Mouse (Mus musculus): Measurements from ENCODE around the gene Cotl1. TPM values are rescaled to one million over a fixed set of nuclear protein-coding genes. Genes with fewer than 3 reads are reported as not detected.
"Not testable (repeated sequence)": the region's sequence is repeated elsewhere in the genome, so short reads cannot be mapped to it uniquely, and the experiment has no call there.

The Cotl1 gene
- total RNA-seq (2021) = 10 to 100 TPM; 17.3 to 20.2 TPM

DNA sequence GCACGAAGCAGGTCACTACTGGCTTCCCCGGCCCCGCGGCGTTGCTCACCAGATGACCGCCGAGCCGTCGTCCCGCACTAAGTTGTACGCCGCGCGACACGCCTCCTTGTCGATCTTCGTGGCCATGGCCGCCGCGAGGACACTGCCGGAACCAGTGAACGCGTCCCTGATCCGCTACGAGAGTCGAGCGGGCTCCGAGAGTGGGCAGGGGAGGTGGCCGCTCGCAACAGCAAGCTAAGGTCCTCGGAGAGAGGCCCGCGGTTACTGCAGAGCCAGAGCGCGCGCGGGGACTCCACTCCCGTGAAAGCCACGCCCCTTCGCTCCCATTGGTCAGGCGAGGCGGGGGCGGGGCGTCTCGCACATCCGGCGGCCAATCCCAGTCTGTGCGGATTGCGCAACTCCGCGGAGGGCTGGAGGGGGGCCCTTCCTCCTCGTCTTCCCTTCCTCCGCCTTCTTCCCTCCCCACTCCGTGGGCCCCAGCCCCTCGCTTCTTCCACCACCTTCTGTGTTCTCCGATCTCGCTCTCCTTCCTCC is at the start of gene Cotl1:
Cotl1 (minus strand) TSS at position 270 of the 534 bp plus-strand sequence.
- intact Hi-C loops (cut with DNase I) = loop anchor here (5.0 to 10.0 kb wide), 2 partner anchors 84 to 143 kb away; no protein-coding TSS in a partner anchor
- DNase-seq (ENCODE audit: low spot score) = peak; percentile 96

DNA sequence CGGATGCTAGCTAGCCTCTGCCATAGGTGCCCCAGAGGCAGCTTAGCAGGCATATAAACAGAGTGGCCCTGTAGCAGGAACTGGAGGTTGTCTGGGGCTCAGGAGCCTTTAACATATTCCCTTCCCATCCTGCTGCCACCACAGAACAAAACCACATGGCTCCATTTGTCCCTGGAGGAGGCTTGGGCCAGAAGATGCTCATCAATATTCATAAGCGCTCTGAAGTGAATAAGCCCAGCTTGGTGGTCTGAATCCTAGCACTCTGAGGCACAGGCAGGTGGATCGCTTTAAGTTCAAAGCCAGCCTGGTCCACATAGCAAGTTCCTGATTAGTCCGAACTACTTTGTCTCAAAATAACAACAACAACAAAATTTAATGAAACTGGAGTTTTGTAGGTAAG is 47.7 kb upstream of the Cotl1 start:
- intact Hi-C loops (cut with DNase I) = no loop called here
- no peak for DNase-seq (ENCODE audit: low spot score)

DNA sequence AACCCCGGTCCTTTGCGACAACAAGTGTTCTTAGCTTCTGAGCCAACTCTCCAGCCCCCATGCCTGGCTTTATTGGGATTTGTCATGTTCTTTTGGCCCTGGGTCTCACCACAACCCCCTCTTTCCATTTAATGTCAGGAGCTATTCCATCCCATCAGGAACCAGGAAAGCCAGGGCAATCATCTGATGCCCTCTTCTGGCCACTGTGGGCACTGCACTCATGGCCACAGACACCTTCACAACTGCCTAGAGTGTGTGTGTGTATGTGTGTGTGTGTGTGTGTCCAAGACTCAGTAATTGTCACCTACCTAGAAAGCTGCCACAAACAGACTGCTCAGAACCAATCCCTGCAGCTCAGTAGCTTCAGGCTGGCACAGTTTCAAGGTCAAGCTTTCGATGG is 46.8 kb upstream of the Cotl1 start:
- intact Hi-C loops (cut with DNase I) = no loop called here

DNA sequence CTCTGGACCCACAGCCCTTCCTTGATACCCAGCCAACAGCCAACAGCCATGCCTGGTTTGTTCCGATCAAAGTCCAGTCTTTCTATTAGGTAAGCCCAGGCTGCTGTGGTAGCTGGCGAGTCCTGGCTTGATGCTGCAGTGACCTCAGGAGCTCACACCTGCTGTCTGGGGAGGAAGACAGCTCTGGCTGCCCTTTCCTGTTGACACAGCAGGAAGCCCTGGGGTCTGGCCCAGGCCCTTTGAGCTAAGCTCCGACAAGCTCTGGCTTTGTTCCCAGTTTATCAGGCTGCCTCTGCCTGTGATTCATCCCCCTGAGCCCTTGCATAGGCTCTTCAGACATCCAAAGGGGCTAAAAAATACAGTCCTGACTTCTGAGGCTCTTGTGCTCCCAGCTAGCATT is 45.3 kb upstream of the Cotl1 start:
- intact Hi-C loops (cut with DNase I) = no loop called here
- no peak for DNase-seq (ENCODE audit: low spot score)

More for the DNA sequence above, 46.8 kb upstream of the Cotl1 start:
- DNase-seq (ENCODE audit: low spot score) = no peak

DNA sequence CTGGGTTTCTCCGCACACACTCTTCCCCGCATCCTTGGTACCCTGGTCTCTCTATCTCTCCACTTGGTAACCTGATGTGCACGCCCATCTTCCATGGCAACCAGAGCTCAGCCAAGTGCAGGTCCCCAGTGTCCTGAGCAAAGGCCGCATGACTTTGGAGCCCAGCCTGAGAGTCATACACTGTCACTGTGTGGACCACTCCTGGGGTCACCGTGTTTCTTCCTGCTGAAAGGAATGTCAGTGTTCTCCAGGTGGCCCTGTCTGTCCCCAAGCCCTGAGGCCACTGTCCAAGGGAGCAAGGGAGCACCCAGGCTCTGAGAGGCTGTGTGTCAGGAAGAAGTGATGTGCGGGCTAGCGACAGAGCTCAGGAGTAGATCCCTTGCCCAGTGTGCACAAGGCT is 42.9 kb upstream of the Cotl1 start:
- no peak for DNase-seq (ENCODE audit: low spot score)
- intact Hi-C loops (cut with DNase I) = no loop called here

DNA sequence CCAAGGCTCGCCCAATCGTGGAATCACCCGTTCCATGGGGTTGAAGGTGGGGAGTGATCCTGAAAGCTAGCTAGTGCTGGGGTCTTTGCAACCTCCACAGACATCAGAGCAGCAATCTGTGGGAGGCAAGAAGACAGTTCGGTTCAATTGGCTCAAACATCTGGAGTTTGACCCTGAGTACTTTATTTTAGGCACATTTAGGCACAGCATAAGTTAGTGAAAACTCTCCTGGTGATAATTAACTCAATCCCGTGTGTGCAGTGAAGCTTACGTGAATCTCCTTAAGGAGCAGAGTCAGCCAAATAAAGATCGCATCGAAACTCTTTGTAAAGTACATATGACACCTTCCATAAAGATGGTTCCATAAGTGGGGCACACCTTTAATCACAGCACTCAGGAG is 41.6 kb upstream of the Cotl1 start:
- DNase-seq (ENCODE audit: low spot score) = no peak
- intact Hi-C loops (cut with DNase I) = no loop called here

DNA sequence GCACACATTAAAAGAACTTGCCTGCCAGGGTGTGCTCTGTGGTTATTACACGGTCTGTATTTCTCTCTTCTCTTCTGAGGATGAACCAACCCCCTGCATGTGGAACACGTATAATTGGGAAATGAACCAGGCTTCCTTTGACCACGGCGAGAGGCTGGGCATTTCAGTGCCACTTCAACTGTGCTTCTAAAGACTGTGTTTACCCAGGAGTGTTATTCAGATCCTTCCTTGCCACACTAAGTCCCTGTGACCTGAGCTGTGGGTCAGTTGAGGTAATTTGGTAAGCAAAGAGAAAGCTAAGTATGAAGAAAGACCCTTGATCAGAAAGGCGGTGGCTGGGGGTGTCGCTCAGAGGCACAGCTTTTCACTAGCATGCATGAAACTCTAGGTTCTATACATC is 41.0 kb upstream of the Cotl1 start:
- intact Hi-C loops (cut with DNase I) = no loop called here
- no peak for DNase-seq (ENCODE audit: low spot score)

DNA sequence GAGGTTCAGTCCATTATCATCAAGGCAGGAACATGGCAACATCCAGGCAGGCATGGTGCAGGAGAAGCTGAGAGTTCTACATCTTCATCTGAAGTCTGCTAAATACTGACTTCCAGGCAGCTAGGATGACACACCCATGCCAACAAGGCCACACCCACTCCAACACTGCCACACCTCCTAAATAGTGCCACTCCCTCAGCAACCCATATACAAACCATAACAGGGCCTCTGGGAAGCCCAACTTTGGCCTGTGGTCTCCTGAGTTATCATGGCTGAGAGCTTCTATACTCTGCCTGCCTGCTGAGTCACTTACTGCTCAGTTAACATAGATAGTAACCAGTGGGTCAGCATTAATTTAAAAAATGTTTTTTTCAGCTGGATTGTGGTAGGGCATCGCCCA is 32.8 kb upstream of the Cotl1 start:
- intact Hi-C loops (cut with DNase I) = no loop called here
- DNase-seq (ENCODE audit: low spot score) = no peak

DNA sequence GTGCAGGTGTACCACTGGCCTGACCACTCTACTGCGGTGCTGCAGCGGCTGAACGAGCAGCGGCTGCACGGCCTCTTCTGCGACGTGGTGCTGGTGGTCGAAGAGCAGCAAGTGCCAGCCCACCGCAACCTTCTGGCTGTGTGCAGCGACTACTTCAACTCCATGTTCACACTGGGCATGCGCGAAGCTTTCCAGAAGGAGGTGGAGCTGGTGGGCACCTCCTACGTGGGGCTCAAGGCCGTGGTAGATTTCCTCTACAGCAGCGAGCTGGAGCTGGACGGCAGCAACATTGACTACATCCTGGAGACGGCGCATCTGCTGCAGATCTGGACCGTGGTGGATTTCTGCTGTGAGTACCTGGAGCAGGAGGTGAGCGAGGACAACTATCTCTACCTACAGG is 29.3 kb upstream of the Cotl1 start:
- intact Hi-C loops (cut with DNase I) = no loop called here

DNA sequence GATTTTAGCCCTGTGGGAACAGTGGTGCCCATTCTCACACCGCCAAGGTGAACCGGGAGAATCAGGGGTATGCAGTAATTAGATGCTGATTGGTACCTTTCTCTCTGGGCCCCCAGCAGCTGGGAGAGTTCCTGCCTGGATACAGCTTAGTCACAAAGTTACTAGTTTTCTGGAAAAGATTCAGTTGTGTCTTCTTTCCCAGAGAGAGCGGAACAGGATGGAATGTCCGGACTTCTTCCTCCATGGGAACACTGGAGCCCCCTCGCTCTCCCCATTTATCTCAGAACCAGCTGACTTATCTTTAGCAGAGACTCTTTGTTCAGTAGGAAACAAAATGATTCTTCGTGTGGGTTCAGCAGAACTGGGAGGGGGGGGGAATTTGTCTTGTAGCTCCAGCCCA is 22.4 kb upstream of the Cotl1 start:
- DNase-seq (ENCODE audit: low spot score) = no peak
- intact Hi-C loops (cut with DNase I) = loop anchor here (5.0 kb wide), 1 partner anchor 50 kb away; the partner anchor contains the start of genes Gm20388 and Usp10

More for the DNA sequence above, 29.3 kb upstream of the Cotl1 start:
- no peak for DNase-seq (ENCODE audit: low spot score)

DNA sequence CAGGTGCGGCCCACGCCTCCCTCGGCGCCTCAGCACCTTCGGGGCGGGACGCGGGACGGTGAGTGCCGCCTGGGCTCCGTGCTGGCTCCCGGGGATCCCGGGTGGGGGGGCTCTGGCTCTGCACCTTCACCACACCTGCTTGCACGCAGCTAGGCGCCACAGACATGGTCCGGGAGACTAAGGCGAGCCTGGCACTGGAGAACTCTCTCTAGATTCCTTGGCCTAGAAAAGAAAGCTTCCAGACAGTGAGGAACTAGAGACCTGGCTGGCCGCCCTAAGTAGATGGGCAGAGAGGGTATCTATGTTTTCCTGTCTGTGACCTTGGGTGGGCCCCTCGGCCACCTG is 22.0 kb upstream of the Cotl1 start:
- DNase-seq (ENCODE audit: low spot score) = no peak
- intact Hi-C loops (cut with DNase I) = loop anchor here (5.0 kb wide), 1 partner anchor 50 kb away; the partner anchor contains the start of genes Gm20388 and Usp10

DNA sequence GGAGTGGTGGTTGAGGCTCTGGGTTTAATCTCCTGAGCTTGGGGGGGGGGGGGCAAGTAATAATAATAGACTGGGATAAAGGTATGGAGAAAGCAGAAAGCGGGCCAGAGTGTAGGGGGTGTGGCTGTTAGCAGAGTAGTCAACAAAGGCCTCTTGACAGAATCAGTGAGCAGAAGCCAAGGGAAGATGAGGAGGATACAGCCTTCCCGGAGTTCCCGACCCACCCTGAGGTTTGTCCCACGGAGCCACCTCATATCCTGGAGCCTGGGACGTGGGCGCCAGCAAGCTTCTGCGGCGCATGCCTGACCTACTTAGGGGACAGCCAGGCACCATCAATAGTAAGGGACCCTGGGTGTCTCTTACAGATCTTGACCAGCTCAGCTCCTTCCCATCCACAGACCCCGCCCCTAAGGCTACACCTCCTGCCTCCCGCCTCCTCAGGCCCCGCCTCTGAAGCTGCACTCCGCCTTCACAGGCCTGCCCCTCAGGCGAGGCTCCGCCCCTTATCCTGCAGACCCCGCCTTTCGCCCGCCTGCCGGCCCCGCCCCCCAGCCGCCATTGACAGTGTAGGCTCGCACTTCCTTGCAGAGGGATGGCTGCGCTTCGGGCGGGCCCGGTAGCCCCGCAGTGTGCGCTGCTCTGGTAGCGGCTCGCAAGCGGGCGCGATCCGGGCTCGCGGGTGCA is 21.5 kb upstream of the Cotl1 start, which contains the start of gene Klhl36:
Klhl36 (plus strand) TSS at position 561 of the 684 bp plus-strand sequence.
- peak; percentile 93 for DNase-seq (ENCODE audit: low spot score)
- intact Hi-C loops (cut with DNase I) = loop anchor here (5.0 kb wide), 1 partner anchor 50 kb away; the partner anchor contains the start of genes Gm20388 and Usp10

DNA sequence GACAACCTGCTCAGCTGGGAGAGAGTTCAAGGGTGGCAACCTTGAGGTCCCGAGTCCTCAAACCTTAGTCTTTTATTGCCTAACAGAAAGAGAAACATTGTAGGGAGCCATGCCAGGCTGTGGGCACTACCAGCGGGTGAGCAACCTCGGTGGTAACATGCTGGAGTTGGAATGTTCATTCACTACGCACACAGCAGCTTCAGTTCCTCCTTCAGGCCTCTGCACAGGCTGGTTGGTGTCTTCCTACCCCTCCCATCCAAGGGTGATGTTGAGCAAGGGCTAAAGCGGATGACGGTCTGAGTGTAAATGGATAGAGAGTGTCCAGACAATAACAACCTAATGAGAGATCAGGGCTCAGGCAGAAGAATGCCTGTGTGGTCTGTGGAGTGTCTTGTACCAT is 17.4 kb upstream of the Cotl1 start:
- DNase-seq (ENCODE audit: low spot score) = no peak
- intact Hi-C loops (cut with DNase I) = no loop called here

DNA sequence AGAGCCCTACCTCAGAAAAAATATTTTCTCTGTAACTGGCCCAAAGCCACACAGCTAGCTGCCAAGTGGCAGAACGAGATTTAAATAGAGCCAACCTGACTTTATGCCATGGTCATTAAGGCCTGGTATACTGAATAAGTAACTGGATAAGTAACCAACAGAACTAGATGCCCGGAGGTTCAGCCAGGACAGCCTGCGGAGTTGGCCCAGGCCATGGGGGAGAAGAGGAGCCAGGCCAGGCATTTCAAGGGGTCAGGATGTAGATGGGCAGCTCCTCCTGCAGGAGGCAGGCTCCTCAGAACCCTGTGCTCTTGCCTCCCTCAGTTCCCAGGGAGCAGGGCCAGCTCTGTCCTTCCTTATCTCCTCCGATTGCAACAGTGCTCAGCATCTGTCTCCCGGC is 15.3 kb upstream of the Cotl1 start:
- no peak for DNase-seq (ENCODE audit: low spot score)
- intact Hi-C loops (cut with DNase I) = no loop called here

DNA sequence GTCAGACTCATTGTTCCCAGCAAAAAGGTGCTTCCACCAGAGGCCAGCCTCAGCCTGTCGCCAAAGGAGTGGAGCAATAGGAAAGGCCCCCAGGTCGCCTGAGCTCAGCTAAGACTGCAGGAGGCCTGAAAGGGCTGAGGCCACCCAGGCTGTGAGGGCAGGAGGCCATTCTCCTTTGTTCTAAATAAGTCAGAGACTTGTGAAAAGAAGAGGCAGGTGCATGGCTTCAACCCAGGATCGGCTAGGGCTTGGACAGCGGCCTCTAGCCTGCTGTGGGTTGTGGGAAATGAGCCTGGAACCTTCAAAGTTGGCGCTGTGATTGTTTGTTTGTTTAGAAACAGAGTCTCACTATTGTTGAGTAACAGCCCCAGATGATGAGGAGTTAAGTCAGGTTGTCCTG is 13.7 kb upstream of the Cotl1 start:
- no peak for DNase-seq (ENCODE audit: low spot score)
- intact Hi-C loops (cut with DNase I) = no loop called here

DNA sequence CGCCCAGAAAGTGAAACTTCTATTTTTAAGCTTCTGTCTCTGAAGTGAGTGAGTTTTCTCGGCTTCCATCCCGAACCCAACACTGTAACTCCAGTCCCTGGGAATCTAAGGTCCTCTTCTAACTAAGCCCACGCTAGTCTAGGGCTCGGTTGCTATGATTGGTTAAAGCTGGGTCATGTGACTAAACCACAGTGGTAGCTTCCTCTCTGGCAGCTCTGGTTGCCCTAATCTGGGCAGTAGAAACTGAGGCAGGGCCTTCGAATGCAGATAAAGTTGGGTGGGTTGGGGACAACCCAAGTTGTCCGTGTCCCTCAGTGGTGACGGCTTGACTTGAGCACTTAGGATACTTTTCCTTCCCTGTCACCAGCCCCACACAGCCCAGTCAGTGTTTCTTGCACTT is 13.2 kb upstream of the Cotl1 start:
- intact Hi-C loops (cut with DNase I) = no loop called here

DNA sequence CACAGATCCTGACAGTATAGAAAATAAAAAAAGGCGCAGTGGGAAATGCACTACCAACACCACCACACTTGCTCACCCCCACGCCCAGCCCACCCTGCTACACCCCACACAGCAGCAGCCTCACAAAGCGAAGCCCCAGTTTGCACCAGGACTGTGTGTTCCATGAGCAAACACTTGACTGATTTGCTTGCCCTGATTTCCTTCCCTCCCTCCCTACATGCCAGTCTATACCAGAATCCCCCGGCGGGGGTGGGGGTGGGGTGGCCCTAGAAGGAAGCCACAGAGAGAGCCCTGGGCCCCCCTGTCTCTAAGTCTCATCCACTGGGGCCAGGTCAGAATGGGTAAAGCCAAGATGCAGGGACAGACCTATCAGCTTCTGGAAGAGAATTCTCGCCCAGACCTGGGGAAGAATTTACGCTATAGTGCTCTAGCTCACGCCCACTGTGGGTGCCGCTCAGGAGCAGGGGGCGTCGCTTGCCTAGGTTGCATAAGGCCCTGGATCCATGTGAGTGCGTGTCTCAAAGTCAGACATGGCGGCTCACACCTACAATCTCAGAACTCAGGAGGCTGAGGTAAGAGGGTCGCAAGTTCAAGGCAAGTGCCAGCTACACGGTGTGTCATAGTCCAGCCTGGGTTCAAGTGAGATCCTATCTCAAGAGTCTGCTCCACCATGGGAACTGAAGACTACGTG is 7.0 kb upstream of the Cotl1 start:
- no peak for DNase-seq (ENCODE audit: low spot score)
- intact Hi-C loops (cut with DNase I) = loop anchor here (10.0 kb wide), 1 partner anchor 77 kb away; no protein-coding TSS in a partner anchor

More for the DNA sequence above, 13.2 kb upstream of the Cotl1 start:
- DNase-seq (ENCODE audit: low spot score) = no peak

DNA sequence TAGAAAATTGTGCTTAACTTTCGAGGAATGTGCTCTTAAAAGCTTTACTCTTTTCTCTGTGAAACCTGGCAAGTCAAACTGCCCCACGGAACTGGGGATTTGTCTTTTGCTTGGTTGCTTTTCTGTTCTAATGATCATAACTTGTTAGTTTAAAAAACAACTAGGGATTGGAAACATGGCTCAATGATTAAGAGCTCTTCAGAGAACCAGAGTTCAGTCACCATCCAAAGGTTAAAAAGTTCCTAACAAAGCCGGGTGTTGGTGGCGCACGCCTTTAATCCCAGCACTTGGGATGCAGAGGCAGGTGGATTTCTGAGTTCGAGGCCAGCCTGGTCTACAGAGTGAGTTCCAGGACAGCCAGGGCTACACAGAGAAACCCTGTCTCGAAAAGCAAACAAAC is 5.4 kb upstream of the Cotl1 start:
- not testable (repeated sequence) for DNase-seq (ENCODE audit: low spot score)
- intact Hi-C loops (cut with DNase I) = loop anchor here (10.0 kb wide), 1 partner anchor 79 kb away; no protein-coding TSS in a partner anchor

DNA sequence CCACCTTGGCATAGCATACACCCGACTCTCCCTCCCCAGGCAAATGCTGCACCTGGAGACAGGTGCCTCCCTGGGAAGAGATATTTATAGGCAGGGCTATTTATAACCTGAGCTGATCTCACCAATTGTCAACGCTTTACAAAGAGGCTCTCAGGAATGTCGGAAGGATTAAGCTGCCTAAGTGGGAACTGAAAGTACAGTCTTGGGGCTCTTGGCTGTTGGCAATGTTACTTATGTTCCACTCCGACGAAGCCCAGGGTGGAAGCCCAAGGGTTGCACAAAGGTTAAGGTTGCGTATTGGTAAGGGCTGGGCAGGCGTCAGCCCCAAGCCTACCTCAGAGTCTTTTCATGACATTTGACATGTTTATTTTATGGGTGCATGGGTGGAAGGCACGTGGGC is 4.2 kb upstream of the Cotl1 start:
- DNase-seq (ENCODE audit: low spot score) = no peak
- intact Hi-C loops (cut with DNase I) = loop anchor here (5.0 to 10.0 kb wide), 2 partner anchors 80 to 147 kb away; no protein-coding TSS in a partner anchor

DNA sequence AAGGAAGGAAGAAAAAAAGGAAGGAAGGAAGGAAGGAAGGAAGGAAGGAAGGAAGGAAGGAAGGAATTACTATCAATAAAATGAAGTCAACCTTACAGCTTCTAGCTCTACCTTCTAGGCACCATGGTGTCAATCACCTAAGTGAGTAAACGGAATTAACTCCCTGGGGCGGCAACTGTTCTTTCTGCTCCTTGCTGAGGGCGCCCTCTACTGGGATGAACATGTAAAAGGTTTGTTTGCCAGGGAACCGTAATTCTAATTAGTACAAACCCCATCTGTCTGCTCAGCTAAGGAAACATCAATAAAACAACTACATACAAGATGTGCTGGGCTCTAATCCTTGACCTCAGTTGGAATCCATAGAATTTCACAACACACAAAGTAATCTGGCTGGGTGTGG is 3.1 kb upstream of the Cotl1 start:
- intact Hi-C loops (cut with DNase I) = loop anchor here (1.0 to 10.0 kb wide), 3 partner anchors 61 to 146 kb away; no protein-coding TSS in a partner anchor
- DNase-seq (ENCODE audit: low spot score) = peak; percentile 32
